Mouse (Mus musculus) MEL (cell line): Measurements from ENCODE around the gene Fam81a. TPM values are rescaled to one million over a fixed set of nuclear protein-coding genes. Genes with fewer than 3 reads are reported as not detected.

Source experiments
- DNase-seq: peaks from one replicate; pipeline ENCODE4 v3.0.0; 2011; ENCODE audit warnings: low read depth, low spot score
- H3K27ac ChIP-seq: 2 replicates; pipeline ENCODE4 v1.5.1; 2012; ENCODE audit warnings: low read depth, mild to moderate bottlenecking, control low read depth, low read length, moderate library complexity; ENCODE audit not compliant: control insufficient read depth
- H3K27me3 ChIP-seq, 2 experiments: fragments of 150-350 bp in 1 of 2; sonication (generic) in 1 of 2; 2 replicates each; pipeline ENCODE4 v1.6.1; 2012; ENCODE audit warnings: low read length in 2 of 2, mild to moderate bottlenecking in 2 of 2, improper control_type of control experiment in 1 of 2, moderate library complexity in 1 of 2; ENCODE audit not compliant: insufficient read depth in 2 of 2, control insufficient read depth in 1 of 2
- H3K36me3 ChIP-seq, 2 experiments: 2 replicates each; pipeline ENCODE4 v1.6.1; 2012 to 2014; ENCODE audit warnings: low read length in 2 of 2, improper control_type of control experiment in 1 of 2, inconsistent platforms in 1 of 2, mild to moderate bottlenecking in 1 of 2; ENCODE audit not compliant: insufficient read depth in 2 of 2, control insufficient read depth in 1 of 2
- H3K4me1 ChIP-seq, 2 experiments: fragments of 150-350 bp in 1 of 2; sonication (generic) in 1 of 2; 2 replicates each; pipeline ENCODE4 v1.6.1; 2012; ENCODE audit warnings: low read length in 2 of 2, improper control_type of control experiment in 1 of 2, mild to moderate bottlenecking in 1 of 2; ENCODE audit not compliant: insufficient read depth in 2 of 2, control insufficient read depth in 1 of 2
- H3K4me3 ChIP-seq, 2 experiments: fragments of 150-350 bp in 1 of 2; sonication (generic) in 1 of 2; 2 replicates each; pipeline ENCODE4 v1.5.1; 2012; ENCODE audit warnings: low read depth in 2 of 2, low read length in 2 of 2, mild to moderate bottlenecking in 2 of 2, moderate library complexity in 2 of 2, control low read depth in 1 of 2, improper control_type of control experiment in 1 of 2; ENCODE audit not compliant: control insufficient read depth in 1 of 2, insufficient read depth in 1 of 2
- H3K79me2 ChIP-seq: 2 replicates; pipeline ENCODE4 v1.6.1; 2012; ENCODE audit warnings: mild to moderate bottlenecking, low read length, moderate library complexity; ENCODE audit not compliant: control insufficient read depth, poor library complexity, insufficient read depth
- H3K9ac ChIP-seq: 2 replicates; pipeline ENCODE4 v1.6.1; 2012; ENCODE audit warnings: low read depth, mild to moderate bottlenecking, control low read depth, low read length, moderate library complexity; ENCODE audit not compliant: control insufficient read depth, poor library complexity, severe bottlenecking
- H3K9me3 ChIP-seq: fragments of 150-350 bp; sonication (generic); replicated peaks from 2 replicates; pipeline ENCODE4 v1.6.1; 2012; ENCODE audit warnings: mild to moderate bottlenecking, low read length, improper control_type of control experiment, moderate library complexity; ENCODE audit not compliant: insufficient read depth
- CHD1 ChIP-seq: IDR thresholded peaks from 2 replicates; pipeline ENCODE4 v1.6.1; 2012; ENCODE audit warnings: low read depth, mild to moderate bottlenecking, inconsistent platforms, low read length, improper control_type of control experiment
- CHD2 ChIP-seq: IDR thresholded peaks from 2 replicates; pipeline ENCODE4 v1.6.1; 2011; ENCODE audit warnings: low read length, improper control_type of control experiment
- CTCF ChIP-seq, 3 experiments: IDR thresholded peaks in 2 of 3; conservative IDR thresholded peaks in 1 of 3; 2 replicates each; pipeline ENCODE4 v1.5.1; 2011 to 2012; ENCODE audit warnings: low read length in 3 of 3, low read depth in 2 of 3, mild to moderate bottlenecking in 2 of 3, improper control_type of control experiment in 1 of 3, inconsistent platforms in 1 of 3, mixed read lengths in 1 of 3, moderate library complexity in 1 of 3; ENCODE audit not compliant: control insufficient read depth in 1 of 3, insufficient read depth in 1 of 3, poor library complexity in 1 of 3, severe bottlenecking in 1 of 3
- ELF1 ChIP-seq: IDR thresholded peaks from 2 replicates; pipeline ENCODE4 v1.6.1; 2014; ENCODE audit warnings: low read depth, mild to moderate bottlenecking, inconsistent platforms, low read length, improper control_type of control experiment, moderate library complexity
- EP300 ChIP-seq, 2 experiments: IDR thresholded peaks; 2 replicates each; pipeline ENCODE4 v1.6.1; 2011; ENCODE audit warnings: improper control_type of control experiment in 2 of 2, low read length in 2 of 2, low read depth in 1 of 2, mild to moderate bottlenecking in 1 of 2
- ETS1 ChIP-seq: IDR thresholded peaks from 2 replicates; pipeline ENCODE4 v1.6.1; 2012; ENCODE audit warnings: low read depth, mild to moderate bottlenecking, inconsistent platforms, low read length, improper control_type of control experiment, moderate library complexity
- GABPA ChIP-seq: IDR thresholded peaks from 2 replicates; pipeline ENCODE4 v1.6.1; 2012; ENCODE audit warnings: low read depth, mild to moderate bottlenecking, inconsistent platforms, low read length, improper control_type of control experiment, moderate library complexity
- HCFC1 ChIP-seq: IDR thresholded peaks from 2 replicates; pipeline ENCODE4 v1.6.1; 2012; ENCODE audit warnings: low read depth, mild to moderate bottlenecking, inconsistent platforms, low read length, improper control_type of control experiment, moderate library complexity
- JUND ChIP-seq: IDR thresholded peaks from 2 replicates; pipeline ENCODE4 v1.6.1; 2011; ENCODE audit warnings: low read depth, mild to moderate bottlenecking, improper control_type of control experiment, low read length
- KAT2A ChIP-seq: conservative IDR thresholded peaks from 2 replicates; pipeline ENCODE4 v1.6.1; 2012; ENCODE audit warnings: low read depth, low read length, improper control_type of control experiment, inconsistent platforms
- MAFK ChIP-seq: IDR thresholded peaks from 2 replicates; pipeline ENCODE4 v1.6.1; 2011; ENCODE audit warnings: low read depth, mild to moderate bottlenecking, low read length, improper control_type of control experiment, borderline replicate concordance
- MAZ ChIP-seq: IDR thresholded peaks from 2 replicates; pipeline ENCODE4 v1.6.1; 2012; ENCODE audit warnings: low read depth, mild to moderate bottlenecking, inconsistent platforms, low read length, improper control_type of control experiment
- MEF2A ChIP-seq: IDR thresholded peaks from 2 replicates; pipeline ENCODE4 v1.6.1; 2014; ENCODE audit warnings: low read depth, mild to moderate bottlenecking, inconsistent platforms, low read length, improper control_type of control experiment; ENCODE audit not compliant: poor library complexity, insufficient replicate concordance, severe bottlenecking; ENCODE audit errors: extremely low read depth
- MYB ChIP-seq: IDR thresholded peaks from 2 replicates; pipeline ENCODE4 v1.6.1; 2011; ENCODE audit warnings: mild to moderate bottlenecking, low read depth, low read length, improper control_type of control experiment
- NELFE ChIP-seq: IDR thresholded peaks from 2 replicates; pipeline ENCODE4 v1.6.1; 2011; ENCODE audit warnings: low read depth, low read length, improper control_type of control experiment
- POLR2AphosphoS2 ChIP-seq: IDR thresholded peaks from 2 replicates; pipeline ENCODE4 v1.6.1; 2011; ENCODE audit warnings: low read length, improper control_type of control experiment
- RAD21 ChIP-seq: IDR thresholded peaks from 2 replicates; pipeline ENCODE4 v1.6.1; 2011; ENCODE audit warnings: mild to moderate bottlenecking, low read depth, low read length, improper control_type of control experiment
- RCOR1 ChIP-seq: IDR thresholded peaks from 2 replicates; pipeline ENCODE4 v1.6.1; 2012; ENCODE audit warnings: low read depth, mild to moderate bottlenecking, inconsistent platforms, low read length, improper control_type of control experiment
- SMC3 ChIP-seq: IDR thresholded peaks from 2 replicates; pipeline ENCODE4 v1.6.1; 2011; ENCODE audit warnings: low read depth, low read length, improper control_type of control experiment
- TCF12 ChIP-seq: IDR thresholded peaks from 2 replicates; pipeline ENCODE4 v1.6.1; 2014; ENCODE audit warnings: low read depth, mild to moderate bottlenecking, inconsistent platforms, low read length, improper control_type of control experiment, moderate library complexity
- UBTF ChIP-seq: IDR thresholded peaks from 2 replicates; pipeline ENCODE4 v1.6.1; 2012; ENCODE audit warnings: low read depth, mild to moderate bottlenecking, inconsistent platforms, low read length, improper control_type of control experiment, moderate library complexity, borderline replicate concordance; ENCODE audit not compliant: insufficient read depth
- USF1 ChIP-seq: IDR thresholded peaks from 2 replicates; pipeline ENCODE4 v1.6.1; 2014; ENCODE audit warnings: low read depth, mild to moderate bottlenecking, inconsistent platforms, low read length, improper control_type of control experiment, moderate library complexity
- USF2 ChIP-seq, 2 experiments: IDR thresholded peaks; 2 replicates each; pipeline ENCODE4 v1.6.1; 2011 to 2012; ENCODE audit warnings: improper control_type of control experiment in 2 of 2, low read length in 2 of 2, borderline replicate concordance in 1 of 2, inconsistent platforms in 1 of 2, low read depth in 1 of 2, mild to moderate bottlenecking in 1 of 2; ENCODE audit not compliant: insufficient read depth in 1 of 2
- ZC3H11A ChIP-seq: IDR thresholded peaks from 2 replicates; pipeline ENCODE4 v1.6.1; 2012; ENCODE audit warnings: low read depth, mild to moderate bottlenecking, inconsistent platforms, low read length, improper control_type of control experiment
- ZKSCAN1 ChIP-seq: IDR thresholded peaks from 2 replicates; pipeline ENCODE4 v1.6.1; 2012; ENCODE audit warnings: low read depth, mild to moderate bottlenecking, inconsistent platforms, low read length, improper control_type of control experiment, moderate library complexity
- ZMIZ1 ChIP-seq: IDR thresholded peaks from 2 replicates; pipeline ENCODE4 v1.6.1; 2012; ENCODE audit warnings: low read depth, mild to moderate bottlenecking, inconsistent platforms, low read length, improper control_type of control experiment, moderate library complexity
- polyA plus RNA-seq, 2 experiments: library from polyadenylated mRNA; stranded (reverse) in 1 of 2; unstranded in 1 of 2; fragments of >175 nt in 1 of 2; fragments of >200 nt in 1 of 2; gene quantifications; 2 replicates each; pipeline versions ENCODE4 v1.2.1 to v1.2.4; 2012; ENCODE audit warnings: low replicate concordance in 2 of 2, low read depth in 1 of 2; ENCODE audit not compliant: insufficient read length in 2 of 2, insufficient read depth in 1 of 2, missing spikeins in 1 of 2
- total RNA-seq: library from RNA; depleted of rRNA; stranded (reverse); fragments of 300-350 nt; gene quantifications from 2 replicates; pipeline ENCODE4 v1.2.3, GENCODE M21; 2012

Fam81a gene
- total and polyA plus RNA-seq, 3 experiments = not detected

DNA sequence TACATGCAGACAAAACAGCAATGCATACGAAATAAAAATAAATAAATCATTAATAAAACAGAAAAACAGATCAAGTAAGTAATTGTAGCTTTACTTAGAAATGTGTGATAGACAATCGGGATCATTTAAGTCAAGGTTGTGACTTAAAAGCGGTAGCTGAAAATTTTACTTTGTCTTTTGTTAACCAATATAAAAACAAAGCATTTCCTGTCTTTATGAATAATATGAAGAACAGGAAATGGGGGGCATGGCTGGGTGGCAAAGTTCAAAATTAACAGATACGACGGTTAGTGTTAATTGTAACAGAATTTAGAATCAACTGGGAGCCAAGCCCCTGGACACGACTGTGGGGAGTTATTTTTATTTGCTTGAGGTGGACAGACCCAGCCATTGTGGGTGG lies 47.3 kb downstream of the Fam81a start:
- H3K27ac ChIP-seq = no peak overlapping the region
- no peaks in the 10 kb centered on the region for H3K4me1 ChIP-seq
- H3K9me3 ChIP-seq = no peaks in the 10 kb centered on the region
- no peaks in the 10 kb centered on the region for H3K79me2 ChIP-seq
- no peaks in the 10 kb centered on the region for H3K36me3 ChIP-seq
- H3K9ac ChIP-seq = no peak overlapping the region
- H3K27me3 ChIP-seq = 0 out of 4 replicates have a peak, but pooled peaks cover 0 to 1% of the 10 kb centered on the region in 2 experiments
- no peak for DNase-seq
- no peak overlapping the region for H3K4me3 ChIP-seq
- TF ChIP-seq GABPA (no peak), NELFE (no peak), JUND (no peak), ELF1 (no peak), MEF2A (no peak), MYB (no peak), MAFK (no peak), MAZ (no peak), UBTF (no peak), ETS1 (no peak), HCFC1 (no peak), KAT2A (no peak), RCOR1 (no peak), ZC3H11A (no peak), CTCF (IDR thresholded peaks at IDR 0.05 in 2 of 3, conservative IDR thresholded peaks at IDR 0.05 in 1 of 3; ENCODE audit: control insufficient read depth in 1 of 3, insufficient read depth in 1 of 3, low read depth in 2 of 3, low read length in 3 of 3, poor library complexity in 1 of 3, severe bottlenecking in 1 of 3) (no peak), ZMIZ1 (no peak)

DNA sequence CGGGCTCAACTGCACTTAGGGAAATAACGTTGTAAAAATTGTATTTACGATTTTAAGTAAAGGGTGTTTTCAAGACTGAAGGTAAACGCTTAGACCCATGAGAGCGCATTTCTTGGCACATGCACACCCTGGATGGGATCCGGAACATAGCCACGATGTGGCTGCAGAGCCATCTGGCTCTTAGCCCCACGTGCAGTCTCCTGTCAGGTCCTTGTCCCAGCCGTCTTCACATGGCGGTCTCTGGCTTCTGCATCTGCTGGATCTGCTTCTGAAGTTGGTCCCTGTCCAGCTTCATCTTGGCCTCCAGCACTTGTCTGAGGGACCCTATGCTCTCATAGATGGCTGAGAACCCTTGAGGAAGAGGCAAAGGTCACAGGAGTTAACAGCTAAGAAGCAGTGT lies 51.8 kb downstream of the Fam81a start:
- Histone ChIP-seq H3K27ac (no peak overlapping the region), H3K4me3 (no peak overlapping the region), H3K79me2 (no peaks in the 10 kb centered on the region), H3K36me3 (no peaks in the 10 kb centered on the region), H3K4me1 (no peaks in the 10 kb centered on the region), H3K27me3 (0 out of 4 replicates have a peak, but pooled peaks cover 0 to 1% of the 10 kb centered on the region in 2 experiments), H3K9me3 (no peaks in the 10 kb centered on the region), H3K9ac (no peak overlapping the region)
- DNase-seq = no peak
- TF ChIP-seq TCF12 (no peak), POLR2AphosphoS2 (no peak), NELFE (no peak), KAT2A (no peak), CHD2 (no peak), ZKSCAN1 (no peak), USF2 (IDR thresholded peaks at IDR 0.05; ENCODE audit: borderline replicate concordance in 1 of 2, insufficient read depth in 1 of 2, low read depth in 1 of 2, low read length in 2 of 2) (no peak), CHD1 (no peak), USF1 (no peak), RAD21 (no peak), MEF2A (no peak), SMC3 (no peak), EP300 (IDR thresholded peaks at IDR 0.05; ENCODE audit: low read depth in 1 of 2, low read length in 2 of 2) (no peak)
